In the genomic region with DNA sequence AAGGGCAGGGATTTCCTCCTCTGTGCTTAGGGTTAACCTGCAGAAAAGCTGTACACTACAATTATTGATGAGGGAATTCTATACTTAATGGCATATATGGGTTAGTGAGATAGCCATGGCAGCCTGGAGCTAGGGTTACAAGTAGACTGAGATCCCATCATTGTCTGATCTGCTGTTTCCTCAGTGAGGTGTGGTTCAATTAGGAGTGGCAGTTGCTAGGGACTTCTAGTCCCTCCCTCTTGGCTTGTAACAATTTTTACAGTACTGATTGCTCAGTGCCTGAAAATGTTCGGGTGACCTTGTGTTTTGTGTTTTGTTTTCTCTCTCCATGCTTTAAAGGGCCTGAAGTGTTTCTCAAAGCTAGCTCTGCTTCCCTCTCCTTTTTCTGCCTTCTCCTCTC, we compare ENCODE assay signal across 11 mouse cellular contexts. TPM values are rescaled to one million over a fixed set of nuclear protein-coding genes. Genes with fewer than 3 reads are reported as not detected.
DNase-seq lines count a peak whose midpoint lies in the region; ATAC-seq and TF ChIP-seq lines count a peak whose summit lies in the region.
"Had no signal": no experiment of that assay in that cellular context is flagged by ENCODE, and none has a peak within 500 bp of the region (broad histone marks: within the 10 kb centered on the region; RNA-seq: fewer than 3 reads in every experiment).

No protein-coding gene starts in this region.

- H3K4me2 ChIP-seq in forebrain, postnatal 0 days (ENCODE audit: low read depth): peak overlapping the region; percentile 73
- H3K4me2 ChIP-seq: lung, embryonic 14.5 days; stomach, embryonic 15.5 days had no signal

- H3K4me1 ChIP-seq in forebrain, postnatal 0 days (ENCODE audit: insufficient read depth): peaks cover 8% of the 10 kb centered on the region; the same call in 1 of the 2 replicates
- peaks cover 23% of the 10 kb centered on the region for H3K4me1 ChIP-seq in midbrain, embryonic 10.5 days

- H3K9ac ChIP-seq in forebrain, postnatal 0 days: peak overlapping the region; percentile 95
- H3K9ac ChIP-seq: lung, embryonic 14.5 days; stomach, embryonic 15.5 days had no signal

- no peaks in the 10 kb centered on the region for H3K9me3 ChIP-seq in forebrain, postnatal 0 days (ENCODE audit: low read length)
- H3K9me3 ChIP-seq in midbrain, embryonic 10.5 days (replicated peaks): peaks cover 21% of the 10 kb centered on the region; the same call in 1 of the 2 replicates
- H3K9me3 ChIP-seq: stomach, embryonic 15.5 days had no signal

- H3K27me3 ChIP-seq in forebrain, postnatal 0 days (ENCODE audit: insufficient read depth, low read length): no peaks in the 10 kb centered on the region
- no peaks in the 10 kb centered on the region for H3K27me3 ChIP-seq in midbrain, embryonic 10.5 days (ENCODE audit: low read depth, poor library complexity, severe bottlenecking)

- peak overlapping the region; percentile 91 for H3K4me3 ChIP-seq in left cerebral cortex, adult 2 months
- H3K4me3 ChIP-seq in forebrain, postnatal 0 days (ENCODE audit: low read depth, low read length): peak overlapping the region; percentile 97
- peak overlapping the region; percentile 98 for H3K4me3 ChIP-seq in midbrain, embryonic 10.5 days
- H3K4me3 ChIP-seq: stomach, embryonic 15.5 days had no signal

- DNase-seq in left cerebral cortex, adult 2 months (ENCODE audit: extremely low spot score in 1 of 2, low spot score in 2 of 2): no peak
- DNase-seq in left cerebral cortex, adult 18-20 months (ENCODE audit: low spot score in 2 of 2): no peak
- no peak for DNase-seq in forebrain, postnatal 0 days
- DNase-seq in midbrain, embryonic 10.5 days (ENCODE audit: low spot score): no peak
- DNase-seq in thymus, adult 18-20 months: no peak
- no peak for DNase-seq in frontal cortex, postnatal 25 days (ENCODE audit: low spot score in 2 of 2)
- no peak for DNase-seq in gastrocnemius, postnatal 4 days (ENCODE audit: low spot score in 2 of 2)
- no peak for DNase-seq in adipocyte (ENCODE audit: low spot score)
- DNase-seq: kidney, adult 2 months; lung, embryonic 14.5 days had no signal

- WGBS in forebrain, postnatal 0 days: 27% methylated on average over 1 of the region's 1 CpGs
- 80% methylated on average over 1 of the region's 1 CpGs for WGBS in midbrain, embryonic 10.5 days

- peaks cover 8% of the 10 kb centered on the region; the same call in 1 of the 2 replicates for H3K36me3 ChIP-seq in forebrain, postnatal 0 days (ENCODE audit: insufficient read depth)
- peaks cover 33% of the 10 kb centered on the region for H3K36me3 ChIP-seq in midbrain, embryonic 10.5 days
- H3K36me3 ChIP-seq: stomach, embryonic 15.5 days had no signal

- ATAC-seq in forebrain, postnatal 0 days: no peak

- no peak for TF ChIP-seq CTCF in left cerebral cortex, adult 2 months (IDR thresholded peaks at IDR 0.05)
- TF ChIP-seq CTCF in forebrain, postnatal 0 days (IDR thresholded peaks at IDR 0.05; ENCODE audit: low read depth): no peak

- intact Hi-C loops in left cerebral cortex, adult 2 months (cut with DNase I): loop anchor here (2.0 to 5.0 kb wide), 3 partner anchors 48 to 169 kb away; a partner anchor contains a TSS

- H3K27ac ChIP-seq in left cerebral cortex, adult 2 months: peak overlapping the region; percentile 93
- 0 out of 2 replicates have a peak overlapping the region, but pooled peaks have one; percentile 92 for H3K27ac ChIP-seq in forebrain, postnatal 0 days (ENCODE audit: low read depth, low read length)
- H3K27ac ChIP-seq in midbrain, embryonic 10.5 days (replicated peaks): peak overlapping the region; percentile 96; the same call in 1 of the 2 replicates
- H3K27ac ChIP-seq: stomach, embryonic 15.5 days had no signal

RNA-seq across cellular contexts. Expression of a gene that starts 2.1 kb away (rescaled TPM):
- total RNA-seq in left cerebral cortex, adult 2 months (2021): 100 to 1,000 TPM; 567 to 594 TPM
- 100 to 1,000 TPM; 536 to 540 TPM for total RNA-seq in left cerebral cortex, adult 18-20 months (2021)
- 349 and 408 TPM in 2 replicates for total RNA-seq in forebrain, postnatal 0 days (2014; rRNA removed)
- 112 and 163 TPM in 2 replicates for polyA plus RNA-seq in forebrain, postnatal 0 days (2015; fragmentation: Nextera tagmentation; extraction: Ambion mirVana)
- polyA plus RNA-seq in midbrain, embryonic 10.5 days (2016; fragmentation: Nextera tagmentation; extraction: Ambion mirVana): 37.3 and 59.0 TPM in 2 replicates
- 1 to 10 TPM in 1 of 2 experiments, under 1 TPM in 1; 0.54 to 1.1 TPM for total RNA-seq in gastrocnemius, postnatal 4 days (2021)

Comparison
In these comparisons a context has a peak if more than half of its experiments do, and no peak if none do; other contexts are left out.
1. RNA of a gene that starts 2.1 kb away (total RNA-seq): 567 to 594 TPM in left cerebral cortex, adult 2 months, 536 to 540 TPM in left cerebral cortex, adult 18-20 months and 349 to 408 TPM in forebrain, postnatal 0 days; 0.54 to 1.1 TPM in gastrocnemius, postnatal 4 days; every median in the first group is over 100 times any median in the second.
2. Peak in every context shown above with its lines, with median percentiles within 50 percentile points of each other: H3K27ac ChIP-seq and H3K4me3 ChIP-seq.